Mouse (Mus musculus): ENCODE measurements around the gene Il2rb. TPM values are rescaled to one million over a fixed set of nuclear protein-coding genes. Genes with fewer than 3 reads are reported as not detected.

Gene Il2rb
- polyA plus RNA-seq, 1 experiment from 2014 or later = 0.30 TPM

- DNase-seq (ENCODE audit: low spot score) (no peak), ATAC-seq (ENCODE audit: low FRiP score, low TSS enrichment) (no peak)
- Histone ChIP-seq H3K4me1 (replicated peaks; ENCODE audit: control insufficient read depth, insufficient read depth) (peaks cover 3% of the 10 kb centered on the region; the same call in 1 of the 2 replicates), H3K4me2 (replicated peaks; ENCODE audit: low read depth) (no peak overlapping the region), H3K27me3 (ENCODE audit: control insufficient read depth, insufficient read depth, low read length) (no peaks in the 10 kb centered on the region), H3K36me3 (ENCODE audit: control insufficient read depth, insufficient read depth, low read length) (peaks cover 7% of the 10 kb centered on the region; the same call in 1 of the 2 replicates), H3K27ac (replicated peaks) (peak overlapping the region; percentile 74), H3K9ac (ENCODE audit: low read length) (no peak overlapping the region), H3K9me3 (ENCODE audit: control insufficient read depth, low read length) (no peaks in the 10 kb centered on the region), H3K4me3 (ENCODE audit: low read depth, low read length) (no peak overlapping the region)
- WGBS = 43% methylated on average over 4 of the region's 4 CpGs
- TF ChIP-seq EP300 (optimal IDR thresholded peaks at IDR 0.05) (no peak), CTCF (IDR thresholded peaks at IDR 0.05; ENCODE audit: low read depth) (no peak)
Observed at GRCm38 (mm10) chr15:78438018-78438394, 57.1 kb downstream of the Il2rb start.

- Histone ChIP-seq H3K9me3 (ENCODE audit: control insufficient read depth, low read length) (no peaks in the 10 kb centered on the region), H3K4me3 (ENCODE audit: low read depth, low read length) (peak overlapping the region; percentile 18; the same call in 1 of the 2 replicates), H3K4me2 (replicated peaks; ENCODE audit: low read depth) (peak overlapping the region; percentile 53), H3K27ac (replicated peaks) (peak overlapping the region; percentile 74), H3K9ac (ENCODE audit: low read length) (peak overlapping the region; percentile 43; the same call in 1 of the 2 replicates), H3K4me1 (replicated peaks; ENCODE audit: control insufficient read depth, insufficient read depth) (peaks cover 3% of the 10 kb centered on the region; the same call in 1 of the 2 replicates), H3K27me3 (ENCODE audit: control insufficient read depth, insufficient read depth, low read length) (no peaks in the 10 kb centered on the region), H3K36me3 (ENCODE audit: control insufficient read depth, insufficient read depth, low read length) (peaks cover 7% of the 10 kb centered on the region; the same call in 1 of the 2 replicates)
- ATAC-seq (ENCODE audit: low FRiP score, low TSS enrichment) (peak; percentile 27), DNase-seq (ENCODE audit: low spot score) (peak; percentile 53)
- 15% methylated on average over 22 of the region's 23 CpGs for WGBS
- TF ChIP-seq CTCF (IDR thresholded peaks at IDR 0.05; ENCODE audit: low read depth) (0 out of 2 replicates have a peak, but pooled peaks have one; percentile 2), EP300 (optimal IDR thresholded peaks at IDR 0.05) (no peak)
Observed at GRCm38 (mm10) chr15:78437237-78438017, 57.6 kb downstream of the Il2rb start.

- peak overlapping the region; percentile 53 for H3K4me2 ChIP-seq (replicated peaks; ENCODE audit: low read depth)
- H3K36me3 ChIP-seq (ENCODE audit: control insufficient read depth, insufficient read depth, low read length) = peaks cover 7% of the 10 kb centered on the region; the same call in 1 of the 2 replicates
- no peaks in the 10 kb centered on the region for H3K27me3 ChIP-seq (ENCODE audit: control insufficient read depth, insufficient read depth, low read length)
- DNase-seq (ENCODE audit: low spot score) (peak; percentile 91), ATAC-seq (ENCODE audit: low FRiP score, low TSS enrichment) (peak; percentile 71)
- H3K27ac ChIP-seq (replicated peaks) = peak overlapping the region; percentile 74
- peak overlapping the region; percentile 18 for H3K4me3 ChIP-seq (ENCODE audit: low read depth, low read length)
- H3K4me1 ChIP-seq (replicated peaks; ENCODE audit: control insufficient read depth, insufficient read depth) = peaks cover 3% of the 10 kb centered on the region; the same call in 1 of the 2 replicates
- H3K9me3 ChIP-seq (ENCODE audit: control insufficient read depth, low read length) = no peaks in the 10 kb centered on the region
- H3K9ac ChIP-seq (ENCODE audit: low read length) = peak overlapping the region; percentile 47; the same call in 1 of the 2 replicates
- TF ChIP-seq CTCF (IDR thresholded peaks at IDR 0.05; ENCODE audit: low read depth) (peak; percentile 67), EP300 (optimal IDR thresholded peaks at IDR 0.05) (no peak)
- 13% methylated on average over 29 of the region's 32 CpGs for WGBS
Observed at GRCm38 (mm10) chr15:78436380-78437192, 58.5 kb downstream of the Il2rb start.

- Histone ChIP-seq H3K27me3 (ENCODE audit: control insufficient read depth, insufficient read depth, low read length) (no peaks in the 10 kb centered on the region), H3K9me3 (ENCODE audit: control insufficient read depth, low read length) (no peaks in the 10 kb centered on the region), H3K36me3 (ENCODE audit: control insufficient read depth, insufficient read depth, low read length) (peaks cover 7% of the 10 kb centered on the region; the same call in 1 of the 2 replicates), H3K27ac (replicated peaks) (no peak overlapping the region), H3K9ac (ENCODE audit: low read length) (no peak overlapping the region), H3K4me1 (replicated peaks; ENCODE audit: control insufficient read depth, insufficient read depth) (peaks cover 3% of the 10 kb centered on the region; the same call in 1 of the 2 replicates), H3K4me2 (replicated peaks; ENCODE audit: low read depth) (no peak overlapping the region), H3K4me3 (ENCODE audit: low read depth, low read length) (no peak overlapping the region)
- ATAC-seq (ENCODE audit: low FRiP score, low TSS enrichment) (no peak), DNase-seq (ENCODE audit: low spot score) (no peak)
- WGBS = 84% methylated on average over 11 of the region's 11 CpGs
- TF ChIP-seq EP300 (optimal IDR thresholded peaks at IDR 0.05) (no peak), CTCF (IDR thresholded peaks at IDR 0.05; ENCODE audit: low read depth) (no peak)
Observed at GRCm38 (mm10) chr15:78435681-78436080, 59.4 kb downstream of the Il2rb start.

DNA sequence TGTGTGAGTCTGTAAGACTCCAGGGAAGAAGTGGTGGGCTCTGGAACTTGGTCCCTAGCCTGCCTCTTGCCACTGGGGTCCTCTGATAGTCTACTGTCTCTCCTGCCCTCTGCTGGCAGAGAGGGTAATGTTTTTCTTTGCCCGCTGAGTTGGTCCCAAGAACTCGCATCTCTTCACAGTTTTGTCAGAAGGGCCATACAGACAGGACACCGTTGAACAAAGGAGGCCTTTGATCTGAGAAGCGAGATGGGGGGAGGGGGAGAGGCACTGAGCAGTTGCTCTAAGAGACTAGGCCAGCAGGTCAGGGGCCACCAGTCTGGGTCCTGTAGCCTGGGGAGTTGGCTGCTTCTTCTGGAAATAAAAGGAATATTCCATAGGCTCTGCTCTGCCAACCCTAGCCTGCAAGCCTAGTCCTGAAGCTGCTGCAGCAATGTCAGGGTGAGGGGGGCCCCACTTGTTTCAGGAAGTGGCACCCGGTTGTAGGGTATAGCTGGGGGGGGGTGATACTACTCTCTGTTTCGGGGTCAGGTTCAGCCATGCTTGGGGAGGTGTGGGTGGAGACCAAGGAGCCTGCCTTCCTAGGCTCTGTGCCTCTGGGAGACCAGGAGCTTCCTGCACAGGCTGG is 60.1 kb downstream of the Il2rb start:
- Histone ChIP-seq H3K27ac (replicated peaks) (no peak overlapping the region), H3K9ac (ENCODE audit: low read length) (no peak overlapping the region), H3K4me2 (replicated peaks; ENCODE audit: low read depth) (no peak overlapping the region), H3K4me3 (ENCODE audit: low read depth, low read length) (no peak overlapping the region), H3K27me3 (ENCODE audit: control insufficient read depth, insufficient read depth, low read length) (no peaks in the 10 kb centered on the region), H3K9me3 (ENCODE audit: control insufficient read depth, low read length) (no peaks in the 10 kb centered on the region), H3K36me3 (ENCODE audit: control insufficient read depth, insufficient read depth, low read length) (peaks cover 7% of the 10 kb centered on the region; the same call in 1 of the 2 replicates), H3K4me1 (replicated peaks; ENCODE audit: control insufficient read depth, insufficient read depth) (peaks cover 3% of the 10 kb centered on the region; the same call in 1 of the 2 replicates)
- TF ChIP-seq CTCF (IDR thresholded peaks at IDR 0.05; ENCODE audit: low read depth) = peak; percentile 75
- no peak for TF ChIP-seq EP300 (optimal IDR thresholded peaks at IDR 0.05)
- DNase-seq (ENCODE audit: low spot score) = no peak
- 38% methylated on average over 6 of the region's 6 CpGs for WGBS
- ATAC-seq (ENCODE audit: low FRiP score, low TSS enrichment) = no peak

Data from stomach, postnatal 0 days (tissue).